Mouse (Mus musculus) mesoderm, embryonic 11.5 days (tissue): ENCODE measurements at regions not wholly inside any gene's neighbourhood (a gene's known extent, or its start where the extent isn't known, plus 50 kb on each side); places are given as distances from the start of the nearest gene placed in this dataset.

Source experiments
- DNase-seq: peaks from one replicate; pipeline ENCODE4 v3.0.0-alpha.2; 2012; ENCODE audit warnings: low read depth, low spot score

DNA sequence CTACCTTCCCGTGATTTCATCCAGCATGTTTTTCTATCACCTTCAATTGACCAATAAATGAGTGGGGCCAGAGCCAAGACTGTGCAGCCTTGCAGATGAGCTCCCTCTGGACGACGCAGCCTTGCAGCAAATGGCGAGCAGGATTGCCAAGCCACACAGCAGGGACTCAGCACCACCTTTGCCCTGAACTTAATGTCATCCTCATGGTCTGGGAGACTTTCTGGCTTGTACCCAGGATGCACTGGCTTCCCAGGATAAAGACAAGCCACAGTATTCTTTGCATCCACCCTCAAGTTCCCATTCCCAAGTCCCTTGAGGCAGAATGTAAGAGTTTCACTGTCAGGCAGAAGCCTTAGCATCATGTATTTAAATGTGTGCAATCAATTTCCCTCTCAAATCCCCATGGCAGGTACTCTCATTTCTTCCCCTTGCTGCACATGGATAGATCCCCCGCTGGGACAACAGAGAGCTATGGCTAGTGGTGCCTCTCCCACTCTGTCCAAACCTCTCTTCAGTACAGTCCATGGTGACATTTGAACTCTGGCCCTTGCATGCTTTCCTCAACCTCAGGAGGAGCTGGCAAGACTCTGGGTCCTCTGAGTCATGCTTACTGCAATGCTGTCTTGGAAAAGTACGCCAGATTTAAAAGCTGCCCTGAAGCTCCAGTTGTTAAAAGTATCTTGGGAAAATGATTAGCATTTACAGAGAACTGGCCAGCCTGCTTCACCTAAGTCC is 252.2 kb upstream of the Hnrnpa3 start:
- DNase-seq = no peak

DNA sequence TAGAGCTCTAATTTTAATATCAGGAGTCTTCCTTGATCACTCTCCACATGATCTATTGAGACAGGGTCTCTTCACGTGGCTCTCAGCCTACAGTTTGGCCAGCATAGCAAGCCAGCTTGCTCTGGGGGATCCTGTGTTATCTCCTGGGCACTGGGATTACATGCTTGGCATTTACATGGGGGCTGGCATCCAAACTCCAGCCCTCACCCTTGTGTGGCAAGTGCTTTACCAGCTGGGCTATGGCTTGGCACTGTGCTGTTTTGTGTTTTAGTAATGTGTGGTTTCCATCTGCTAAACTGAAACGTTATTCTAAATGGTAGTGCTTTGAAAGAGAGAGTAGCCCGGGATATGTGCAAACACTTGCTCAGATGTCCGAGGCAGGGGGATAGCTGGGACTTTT is 251.5 kb upstream of the Hnrnpa3 start:
- no peak for DNase-seq

DNA sequence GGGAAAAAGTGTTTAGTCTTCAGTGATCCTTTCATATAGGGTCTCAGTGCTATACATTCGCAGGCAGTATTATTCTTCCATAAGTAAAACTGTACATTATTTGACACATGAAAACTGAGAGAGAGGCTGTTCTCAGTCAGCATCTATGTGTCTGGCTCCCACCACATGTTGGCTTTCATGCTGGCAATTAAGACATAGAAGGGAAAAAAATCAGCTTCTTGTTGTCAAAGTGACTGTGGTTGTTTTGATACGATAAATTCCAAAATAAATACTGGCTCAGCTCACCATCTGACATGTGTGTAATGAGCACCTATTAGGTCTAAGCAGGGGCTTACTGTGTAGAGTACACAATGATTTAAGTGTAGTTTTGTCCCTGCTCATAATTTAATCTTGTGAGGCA is 251.0 kb upstream of the Hnrnpa3 start:
- DNase-seq = no peak

DNA sequence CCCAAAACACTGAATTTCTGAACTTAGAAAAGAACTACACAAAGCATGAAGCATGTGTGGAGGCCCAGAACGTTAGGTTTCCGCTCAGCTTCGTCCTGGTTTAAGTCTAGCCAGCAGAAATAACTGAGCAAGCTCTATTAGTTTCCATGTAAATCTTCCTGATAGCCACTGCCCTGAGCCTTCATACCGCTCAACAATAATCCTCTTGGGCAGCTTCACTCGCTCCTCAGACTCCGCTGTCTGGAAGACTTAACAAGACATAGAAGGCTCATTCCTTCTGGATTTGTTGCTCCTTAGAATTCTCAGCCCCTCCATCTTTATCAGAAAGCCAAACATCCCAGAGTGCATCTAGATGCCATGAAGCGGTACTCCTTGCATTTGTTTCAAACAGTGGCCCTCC is 249.3 kb upstream of the Hnrnpa3 start:
- no peak for DNase-seq

DNA sequence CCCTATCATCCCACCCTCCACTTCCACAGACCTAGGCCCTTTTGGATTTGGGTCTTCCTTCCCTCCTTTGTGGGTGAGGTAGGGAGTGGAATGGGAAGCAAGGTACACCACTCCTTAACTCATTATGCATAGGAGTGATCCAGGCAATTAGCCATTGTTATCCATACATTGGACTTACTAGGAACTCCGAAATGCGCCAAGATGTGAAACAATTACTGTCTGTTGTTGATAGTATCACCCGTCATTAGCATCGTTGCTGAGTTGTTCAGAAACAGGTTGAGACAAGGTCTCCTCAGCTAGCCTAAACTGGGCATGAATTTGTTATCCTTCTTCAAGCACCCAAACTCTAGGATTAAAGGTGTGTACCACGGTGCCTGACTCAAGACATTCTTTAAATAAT is 246.3 kb upstream of the Hnrnpa3 start:
- no peak for DNase-seq

DNA sequence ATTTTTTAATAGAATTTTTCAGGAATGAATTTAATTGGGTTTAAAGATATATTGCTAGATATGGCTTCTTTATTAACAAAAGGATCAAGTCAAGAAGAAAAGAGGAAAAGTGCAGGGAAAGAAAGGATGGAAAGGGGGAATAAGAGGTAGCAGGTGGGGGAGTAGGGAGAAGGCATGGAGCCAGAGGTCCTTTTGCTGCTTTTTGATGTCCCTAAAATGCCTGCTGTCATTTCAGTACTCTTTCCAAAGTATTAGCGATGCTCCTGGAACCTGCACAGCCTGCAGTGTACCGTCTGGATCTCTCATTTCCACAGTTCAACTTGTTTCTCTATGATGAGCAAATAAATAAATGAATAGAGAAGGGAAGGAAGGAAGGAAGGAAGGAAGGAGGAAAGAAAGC is 240.4 kb upstream of the Hnrnpa3 start:
- no peak for DNase-seq

DNA sequence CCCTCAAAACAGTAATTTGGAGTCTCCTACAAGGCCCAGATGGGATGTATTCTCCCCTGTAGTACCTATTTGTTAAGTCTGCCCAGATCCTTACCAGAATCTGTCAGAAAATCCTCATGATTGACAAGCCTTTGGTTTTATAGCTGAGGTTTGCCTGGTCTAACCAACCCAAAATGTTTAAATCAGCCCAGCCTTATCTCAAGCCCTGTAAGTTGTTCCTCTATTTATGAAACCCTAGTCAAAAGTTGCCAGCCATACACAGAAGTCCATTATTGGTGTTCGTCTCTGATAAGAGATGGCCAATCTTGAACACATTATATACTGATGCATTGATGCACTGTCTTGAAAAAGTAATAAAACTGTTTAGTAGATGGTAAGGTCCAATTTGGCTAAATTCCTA is 239.9 kb upstream of the Hnrnpa3 start:
- no peak for DNase-seq

DNA sequence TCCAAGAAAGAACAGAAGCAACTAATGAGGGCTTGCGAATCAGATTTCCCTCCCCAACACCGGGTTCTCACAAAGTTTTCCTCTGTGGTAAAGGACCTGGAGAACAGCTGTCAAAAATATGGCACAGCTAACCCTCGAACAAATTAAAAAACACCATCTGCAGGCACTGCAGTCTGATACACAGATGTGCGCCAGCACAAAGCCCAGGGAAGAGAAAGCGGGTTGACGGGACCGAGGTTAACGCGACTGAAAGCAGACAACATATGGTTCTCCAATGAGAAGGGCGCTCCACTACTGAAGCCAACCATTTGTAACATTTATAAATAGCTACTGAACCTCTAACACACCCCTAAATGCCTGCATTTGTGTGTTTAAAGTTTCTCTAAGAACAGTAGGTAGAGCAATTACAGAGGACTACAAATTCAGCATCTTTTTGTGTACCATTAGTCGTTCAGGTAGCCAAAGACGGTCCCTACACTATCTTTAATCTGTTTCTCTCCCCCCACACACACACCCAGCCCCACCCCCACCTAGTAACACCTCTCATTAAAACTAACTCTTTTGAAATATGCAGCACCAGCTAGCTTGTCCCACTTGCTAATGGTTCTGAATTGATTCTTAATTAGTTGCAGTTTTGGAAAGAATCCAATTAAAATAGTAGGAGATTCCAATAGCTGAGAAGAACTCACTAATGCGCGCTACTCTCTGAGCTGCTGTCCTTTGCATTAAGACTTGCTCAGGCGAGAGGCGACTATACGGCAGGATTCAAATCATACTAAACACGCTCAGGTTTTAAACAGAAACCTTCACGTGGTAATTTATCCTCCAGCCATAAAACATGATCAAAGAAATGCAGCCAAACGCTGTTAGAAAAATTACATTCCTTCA is 236.0 kb upstream of the Hnrnpa3 start:
- DNase-seq = peak; percentile 56

DNA sequence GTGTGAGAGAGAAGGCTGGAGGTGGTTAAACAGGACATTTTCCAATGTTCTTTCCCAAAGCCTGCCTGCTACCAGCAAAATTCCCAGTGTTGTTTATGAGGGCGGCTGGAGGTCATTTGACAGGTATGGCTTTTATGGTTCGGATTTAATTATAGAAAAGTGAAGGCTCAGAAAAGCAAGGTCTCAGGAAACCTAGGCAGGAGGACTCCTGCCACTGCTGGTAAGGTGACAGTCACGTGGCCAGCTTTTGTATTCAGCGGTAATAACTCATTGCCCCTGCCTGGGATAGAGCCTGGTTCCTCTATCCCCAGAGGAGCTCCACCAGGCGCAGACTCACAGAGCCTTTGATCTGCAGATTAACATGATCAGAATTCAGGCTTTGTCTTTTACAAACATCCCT is 235.2 kb upstream of the Hnrnpa3 start:
- peak; percentile 63 for DNase-seq

DNA sequence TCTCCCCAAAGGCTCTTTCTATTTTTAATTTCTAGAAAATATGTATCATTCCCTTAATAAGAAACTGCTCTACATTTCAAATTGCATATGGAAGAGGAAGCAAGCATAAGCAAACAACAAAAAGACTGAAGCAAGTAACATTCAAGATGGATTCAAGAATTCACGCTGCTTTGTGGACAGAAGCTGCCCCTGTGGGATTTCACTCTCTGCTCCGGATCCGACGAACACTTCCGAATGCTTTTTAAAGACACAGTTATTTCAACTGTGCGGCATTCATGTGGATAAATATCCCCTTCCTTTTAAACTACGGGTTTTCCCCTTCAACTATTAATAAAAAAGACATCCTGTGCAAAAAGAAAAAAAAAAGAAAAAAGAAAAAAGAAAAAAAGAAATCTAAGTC is 234.7 kb upstream of the Hnrnpa3 start:
- no peak for DNase-seq

DNA sequence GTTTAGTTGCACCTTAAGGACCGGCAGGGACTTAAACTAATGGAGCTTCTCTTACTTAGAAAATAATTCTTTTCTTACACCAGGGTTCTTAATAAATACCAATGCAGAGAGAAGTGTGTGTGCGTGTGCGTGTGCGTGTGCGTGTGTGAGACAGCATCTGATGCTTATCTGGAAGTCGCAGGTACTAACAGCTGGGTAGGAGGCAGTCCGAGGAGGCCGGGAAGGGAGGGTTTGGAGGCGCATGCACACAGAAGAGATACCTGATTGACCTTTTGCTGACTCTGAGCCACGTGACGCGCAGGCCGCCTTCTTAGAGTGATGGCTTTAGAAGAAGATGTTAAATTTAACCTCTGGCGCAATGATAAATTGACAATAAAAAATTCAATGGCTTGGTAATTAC is 234.2 kb upstream of the Hnrnpa3 start:
- no peak for DNase-seq

DNA sequence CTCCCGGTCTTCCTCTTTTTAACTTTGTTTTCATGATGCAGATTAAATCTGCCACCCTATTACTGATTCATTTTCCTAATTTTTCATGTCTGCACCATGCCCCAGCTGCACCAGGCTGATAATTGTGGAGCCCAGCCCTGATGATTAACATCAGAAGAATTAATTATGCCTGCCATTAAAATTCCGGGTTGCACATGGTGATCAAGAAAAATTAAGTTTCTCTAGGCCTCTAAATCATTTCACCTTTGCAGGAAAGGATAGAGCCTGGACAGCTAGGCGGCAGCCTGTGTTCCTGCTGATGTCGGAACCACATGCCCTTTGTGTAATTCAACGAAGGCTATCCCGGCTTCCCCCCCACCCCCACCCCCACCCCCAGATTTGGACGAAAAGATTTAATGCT is 233.7 kb upstream of the Hnrnpa3 start:
- no peak for DNase-seq

DNA sequence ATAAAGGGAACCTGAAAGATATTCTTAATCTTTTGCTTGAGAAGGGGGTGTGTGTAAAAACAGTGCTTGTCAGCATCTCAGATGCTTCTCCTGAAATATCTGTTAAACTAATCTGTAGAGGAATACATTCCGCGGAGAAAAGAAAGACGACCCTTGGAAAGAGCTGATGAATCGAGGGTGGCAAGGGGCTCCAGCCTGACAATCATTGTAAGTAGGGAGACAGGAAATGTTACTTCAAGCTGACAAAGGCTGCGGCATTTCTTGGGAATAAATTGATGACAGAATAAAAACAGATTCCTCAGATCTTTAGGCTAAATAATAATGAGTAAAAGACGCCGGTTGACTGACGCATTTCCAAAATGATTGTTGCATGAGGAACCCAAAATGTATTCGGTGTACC is 233.3 kb upstream of the Hnrnpa3 start:
- no peak for DNase-seq

DNA sequence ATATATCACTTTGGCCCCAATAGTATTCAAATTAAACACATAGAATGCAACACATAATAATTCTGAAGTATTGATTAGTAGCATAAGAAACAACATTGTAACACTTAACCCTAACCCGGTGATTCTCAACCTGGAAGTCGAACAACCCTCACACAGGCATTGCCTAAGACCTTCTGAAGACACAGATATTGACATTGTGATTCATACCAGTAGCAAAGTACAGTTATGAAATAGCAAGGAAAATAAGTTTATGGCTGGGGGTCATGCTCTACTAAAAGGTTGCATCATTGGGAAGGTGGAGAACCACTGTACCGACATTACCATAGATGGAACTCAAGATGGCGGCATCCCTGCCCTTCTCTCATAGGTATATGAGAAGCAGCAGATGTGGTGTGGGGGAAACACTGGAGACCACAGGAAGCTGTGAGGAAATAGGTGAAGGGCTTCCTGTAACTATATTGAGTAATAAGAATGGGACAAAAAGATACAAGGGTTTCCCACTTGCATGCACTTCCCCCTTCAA is 231.1 kb upstream of the Hnrnpa3 start:
- no peak for DNase-seq

DNA sequence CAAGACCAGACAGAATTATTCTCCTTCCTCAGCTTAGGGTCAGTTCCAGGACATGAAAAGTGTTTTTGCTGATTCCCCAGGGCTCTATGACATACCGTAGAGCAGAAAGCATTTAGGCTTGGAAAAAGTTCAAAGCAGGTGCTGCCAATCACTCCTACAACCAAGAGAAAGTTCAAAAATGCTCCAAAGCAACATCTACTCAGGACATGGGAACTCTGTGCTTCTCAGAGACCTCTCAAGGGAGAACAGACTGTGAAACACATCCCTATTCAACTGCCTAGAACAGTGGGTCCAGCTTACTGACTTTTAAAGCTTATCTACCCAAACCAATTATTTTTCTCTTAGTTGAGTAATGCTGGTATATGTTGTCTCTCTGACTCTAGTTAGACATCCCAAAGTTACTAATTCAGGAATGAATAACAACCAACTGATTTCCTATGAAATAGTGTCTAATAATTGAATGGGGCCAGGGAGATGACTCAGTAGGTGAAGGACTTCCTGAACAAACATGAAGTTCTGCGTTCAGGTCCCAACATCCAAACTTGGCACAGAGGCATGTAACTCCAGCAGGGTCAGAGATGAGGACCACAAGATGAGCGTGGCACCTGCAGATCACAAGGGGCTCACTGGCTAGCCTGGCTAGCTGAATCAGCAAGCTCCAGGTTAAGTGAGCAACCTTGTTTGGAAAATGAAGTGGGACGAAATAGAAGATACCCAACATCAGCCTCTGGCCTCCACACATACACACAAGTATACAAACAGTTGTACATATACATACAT is 228.7 kb upstream of the Hnrnpa3 start:
- no peak for DNase-seq

DNA sequence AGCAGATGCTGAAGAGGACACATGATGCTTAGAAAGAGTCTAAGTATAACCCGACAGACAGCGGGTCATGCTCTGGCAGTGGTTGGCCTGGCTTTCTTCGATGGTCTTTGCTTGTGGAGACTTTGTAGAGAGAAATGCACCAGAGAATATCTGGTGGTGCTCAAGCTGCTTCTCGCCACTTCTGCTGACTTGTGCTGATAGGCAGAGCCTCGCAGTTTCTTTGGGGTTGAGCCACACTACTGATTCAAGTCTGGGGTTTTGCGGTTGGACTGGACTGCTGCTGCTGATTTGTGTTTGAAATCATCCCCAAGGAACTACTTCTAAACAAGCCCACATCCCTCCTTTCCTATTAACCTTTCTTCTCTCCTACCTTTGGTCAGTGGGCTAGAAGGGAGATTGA is 227.1 kb upstream of the Hnrnpa3 start:
- DNase-seq = no peak

DNA sequence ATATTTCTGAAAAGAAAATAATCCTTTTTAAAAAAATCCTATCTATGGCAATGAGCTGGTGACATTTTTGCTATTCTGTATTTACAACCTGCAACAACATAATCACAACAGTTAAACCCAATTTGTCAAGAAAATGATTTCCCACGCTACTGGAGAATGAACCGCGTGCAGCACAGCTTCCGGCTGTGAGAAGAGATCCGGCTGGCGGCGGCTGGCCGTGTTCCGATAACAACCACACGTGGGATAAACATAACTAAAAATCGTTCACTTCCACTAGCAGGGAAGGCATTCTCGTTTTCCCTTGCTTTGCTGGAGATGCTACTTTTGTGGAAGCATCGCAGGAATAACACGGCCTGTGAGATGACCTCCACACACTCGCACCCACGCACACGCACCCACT is 224.5 kb upstream of the Hnrnpa3 start:
- no peak for DNase-seq

DNA sequence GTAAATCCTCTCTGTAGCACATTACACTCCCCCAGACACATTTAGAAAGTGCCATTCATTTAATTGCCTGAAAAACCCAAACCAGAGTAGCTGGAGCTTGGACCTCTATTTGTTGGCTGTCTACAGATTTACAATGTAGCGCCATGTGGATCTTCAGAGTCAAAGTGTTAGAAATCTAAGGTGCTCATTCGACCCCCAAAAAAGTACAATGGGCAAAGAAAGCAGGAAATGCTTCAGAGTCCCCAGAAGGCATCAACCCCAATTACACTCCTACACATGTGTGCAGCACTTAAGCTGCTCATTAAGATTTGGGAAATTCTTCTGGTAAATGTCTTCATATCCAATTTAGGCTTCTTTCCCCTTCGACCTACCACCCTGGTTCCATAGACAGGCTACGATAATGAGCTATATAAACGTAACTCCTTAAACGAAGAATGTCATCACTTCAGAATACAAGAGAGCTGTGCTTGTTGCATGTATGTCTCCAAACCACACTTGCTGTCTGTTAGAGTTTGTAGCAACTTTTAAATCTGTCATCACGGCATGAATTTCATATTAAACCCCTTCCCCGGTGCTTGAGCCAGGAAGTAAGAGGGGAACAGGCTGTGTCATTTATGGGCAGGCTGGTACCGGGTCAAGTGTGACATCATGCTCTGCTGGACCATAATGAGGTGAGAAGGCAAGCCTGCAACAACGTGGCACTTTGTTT is 219.4 kb upstream of the Hnrnpa3 start:
- no peak for DNase-seq

DNA sequence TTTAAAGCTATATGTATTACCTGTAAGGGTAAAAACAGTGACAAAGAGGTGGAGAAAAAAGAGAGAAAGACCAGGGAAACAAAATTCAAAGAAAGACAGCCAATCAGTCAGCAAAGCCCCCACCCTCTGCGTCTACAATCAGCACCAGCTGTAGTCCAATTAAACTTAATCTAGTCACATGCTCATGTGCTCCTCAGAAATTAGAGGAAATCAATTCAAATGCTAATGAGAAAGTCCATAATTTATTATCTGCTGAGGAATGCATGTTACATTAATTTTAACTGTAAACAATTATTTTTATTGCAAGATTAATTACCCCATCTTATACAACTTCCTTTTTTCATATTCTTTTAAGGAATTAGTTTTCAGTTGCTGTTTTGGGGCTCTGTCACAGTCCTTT is 216.4 kb upstream of the Hnrnpa3 start:
- no peak for DNase-seq

DNA sequence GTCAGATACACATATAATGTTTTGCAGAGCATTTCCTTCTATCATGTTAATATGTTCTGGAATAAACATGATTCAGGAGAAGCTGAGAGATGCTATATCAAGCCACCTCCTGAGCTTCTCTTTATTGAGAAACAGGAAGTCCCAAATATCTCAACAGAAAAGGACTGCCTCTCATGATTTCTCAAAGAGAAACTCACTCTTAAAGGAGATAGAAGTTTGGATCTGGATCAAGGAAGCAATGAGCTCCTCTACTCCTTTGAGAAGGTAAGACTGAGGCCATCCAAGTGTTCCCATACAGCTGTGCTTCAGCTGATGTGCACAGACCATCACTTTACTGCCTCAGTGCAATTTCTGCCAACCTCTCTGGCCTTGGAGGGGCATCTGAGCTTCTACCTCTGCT is 213.9 kb upstream of the Hnrnpa3 start:
- no peak for DNase-seq

DNA sequence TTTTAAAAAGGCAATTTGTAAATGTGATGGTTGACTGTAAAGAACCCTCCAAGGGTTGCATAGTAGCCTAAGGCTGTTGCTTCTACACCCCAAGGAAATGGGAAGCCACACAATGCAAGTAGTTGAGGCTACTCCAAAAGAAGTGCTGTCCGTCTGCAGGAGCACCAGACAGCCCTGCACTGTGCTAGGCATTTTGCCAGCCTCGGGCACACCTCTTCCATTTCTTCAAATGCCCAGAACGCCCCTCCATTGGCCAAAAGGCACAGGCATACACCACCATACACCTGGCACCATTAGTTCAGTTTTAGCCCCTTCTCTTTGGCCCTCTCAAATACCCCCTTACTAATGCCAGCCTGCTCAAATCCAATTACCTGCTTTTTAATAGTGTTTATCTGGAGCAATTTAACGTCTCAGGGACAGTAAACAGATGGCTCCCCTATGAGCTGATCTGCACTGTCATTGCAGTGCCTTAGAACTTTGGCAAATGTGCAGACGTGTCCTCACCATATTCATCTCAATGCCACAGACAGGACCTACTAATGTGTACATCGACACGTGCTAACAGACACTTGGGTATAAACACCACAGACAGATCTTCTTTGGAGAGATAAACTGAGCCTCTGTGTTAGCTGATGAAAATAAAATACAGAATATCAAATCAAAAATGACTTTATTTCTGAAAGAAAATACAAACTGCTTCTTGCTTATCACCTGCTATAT is 211.9 kb upstream of the Hnrnpa3 start:
- no peak for DNase-seq
